Mouse (Mus musculus) embryonic facial prominence, embryonic 13.5 days (tissue): ENCODE results near the gene Usp44. TPM values are rescaled to one million over a fixed set of nuclear protein-coding genes. Genes with fewer than 3 reads are reported as not detected.
"Not testable (repeated sequence)": the region's sequence is repeated elsewhere in the genome, so short reads cannot be mapped to it uniquely, and the experiment has no call there.

Experiments
- ATAC-seq: fragments of 200-750 bp; cut with Nextera tagmentation; 2 replicates; pipeline ENCODE4 v1.8.0; 2017; ENCODE audit warnings: low read depth; ENCODE audit not compliant: insufficient number of reproducible peaks, insufficient read depth, low FRiP score, low TSS enrichment
- H3K27ac ChIP-seq: fragments of 300-500 bp; sonication (generic); 2 replicates; pipeline ENCODE4 v1.5.1; 2015; ENCODE audit warnings: moderate library complexity, mild to moderate bottlenecking, inconsistent platforms
- H3K27me3 ChIP-seq: fragments of 300-500 bp; sonication (generic); 2 replicates; pipeline ENCODE4 v1.6.1; 2015; ENCODE audit warnings: mild to moderate bottlenecking, inconsistent platforms
- H3K36me3 ChIP-seq: fragments of 300-500 bp; sonication (generic); 2 replicates; pipeline ENCODE4 v1.6.1; 2015; ENCODE audit warnings: mild to moderate bottlenecking, inconsistent platforms
- H3K4me1 ChIP-seq: fragments of 300-500 bp; sonication (generic); 2 replicates; pipeline ENCODE4 v1.6.1; 2015; ENCODE audit warnings: inconsistent platforms
- H3K4me2 ChIP-seq: fragments of 300-500 bp; sonication (generic); 2 replicates; pipeline ENCODE4 v1.6.1; 2015; ENCODE audit warnings: moderate library complexity, mild to moderate bottlenecking, inconsistent platforms
- H3K4me3 ChIP-seq: fragments of 300-500 bp; sonication (generic); 2 replicates; pipeline ENCODE4 v1.5.1; 2015; ENCODE audit warnings: mild to moderate bottlenecking, inconsistent platforms
- H3K9ac ChIP-seq: fragments of 300-500 bp; sonication (generic); 2 replicates; pipeline ENCODE4 v1.6.1; 2015; ENCODE audit warnings: mild to moderate bottlenecking, inconsistent platforms
- H3K9me3 ChIP-seq: fragments of 300-500 bp; sonication (generic); 2 replicates; pipeline ENCODE4 v1.6.1; 2016; ENCODE audit warnings: inconsistent platforms
- WGBS: fragments of 180-500 bp; shearing (Covaris S2); methylation state at CpG from one replicate; pipeline ENCODE4 v1.1.7; 2015; ENCODE audit warnings: mixed read lengths; 5-methylcytosine and 5-hydroxymethylcytosine counted together
- polyA plus RNA-seq: library from polyadenylated mRNA; unstranded; fragments of >200 nt; fragmentation: Nextera tagmentation; extraction: Ambion mirVana; gene quantifications from 2 replicates; pipeline ENCODE4 v1.2.1, GENCODE M21; 2015

Gene Usp44
- polyA plus RNA-seq, 1 experiment from 2014 or later = 2.9 TPM

DNA sequence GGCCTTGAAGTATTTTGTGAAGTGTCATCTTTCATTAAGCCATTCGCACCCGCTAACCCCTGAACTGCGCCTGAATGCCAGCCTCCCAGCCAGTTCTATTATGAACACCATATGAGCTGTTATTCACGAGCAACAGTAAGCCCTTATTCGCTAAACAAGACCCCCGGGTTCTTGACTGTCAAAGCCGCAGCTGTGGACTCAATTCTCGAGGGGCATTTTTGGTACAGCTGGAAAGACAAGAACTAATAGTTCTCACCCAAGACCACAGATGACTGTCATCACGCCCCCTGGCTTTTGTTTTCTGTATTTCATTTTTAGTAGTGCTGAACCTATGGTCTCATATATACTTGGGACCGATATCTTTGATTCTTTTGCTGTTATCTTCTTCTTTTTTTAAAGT is 17.6 kb upstream of the Usp44 start:
- Histone ChIP-seq H3K4me1 (0 out of 2 replicates have a peak, but pooled peaks cover 3% of the 10 kb centered on the region), H3K9me3 (no peaks in the 10 kb centered on the region), H3K27ac (no peak overlapping the region), H3K36me3 (no peaks in the 10 kb centered on the region), H3K9ac (no peak overlapping the region), H3K4me2 (no peak overlapping the region), H3K4me3 (no peak overlapping the region), H3K27me3 (peaks cover 14% of the 10 kb centered on the region)
- WGBS = 44% methylated on average over 10 of the region's 10 CpGs
- ATAC-seq = peak; percentile 48; the same call in 1 of the 2 replicates

DNA sequence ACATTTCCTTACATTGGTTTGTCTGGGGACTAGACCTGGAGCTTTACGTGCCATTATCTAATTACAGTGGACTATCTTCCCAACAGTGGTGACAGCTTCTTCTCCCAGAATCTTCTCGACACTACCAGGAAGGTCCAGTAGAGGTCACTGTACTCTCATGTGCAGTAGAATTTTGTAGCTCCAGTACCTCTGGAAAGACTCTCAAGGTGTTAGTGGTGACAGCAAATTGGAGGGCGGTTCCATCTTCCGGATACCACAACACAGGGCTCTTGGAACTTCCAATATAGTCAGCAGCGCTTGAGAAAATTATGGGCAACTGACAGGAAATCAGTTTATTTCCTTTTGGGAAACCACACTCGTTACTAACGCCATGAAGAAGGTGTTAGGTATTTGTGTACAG is 12.7 kb upstream of the Usp44 start:
- Histone ChIP-seq H3K27me3 (peaks cover 24% of the 10 kb centered on the region), H3K9me3 (no peaks in the 10 kb centered on the region), H3K4me3 (no peak overlapping the region), H3K4me1 (no peaks in the 10 kb centered on the region), H3K9ac (no peak overlapping the region), H3K36me3 (no peaks in the 10 kb centered on the region), H3K4me2 (no peak overlapping the region), H3K27ac (no peak overlapping the region)
- no peak for ATAC-seq
- 32% methylated on average over 7 of the region's 7 CpGs for WGBS

DNA sequence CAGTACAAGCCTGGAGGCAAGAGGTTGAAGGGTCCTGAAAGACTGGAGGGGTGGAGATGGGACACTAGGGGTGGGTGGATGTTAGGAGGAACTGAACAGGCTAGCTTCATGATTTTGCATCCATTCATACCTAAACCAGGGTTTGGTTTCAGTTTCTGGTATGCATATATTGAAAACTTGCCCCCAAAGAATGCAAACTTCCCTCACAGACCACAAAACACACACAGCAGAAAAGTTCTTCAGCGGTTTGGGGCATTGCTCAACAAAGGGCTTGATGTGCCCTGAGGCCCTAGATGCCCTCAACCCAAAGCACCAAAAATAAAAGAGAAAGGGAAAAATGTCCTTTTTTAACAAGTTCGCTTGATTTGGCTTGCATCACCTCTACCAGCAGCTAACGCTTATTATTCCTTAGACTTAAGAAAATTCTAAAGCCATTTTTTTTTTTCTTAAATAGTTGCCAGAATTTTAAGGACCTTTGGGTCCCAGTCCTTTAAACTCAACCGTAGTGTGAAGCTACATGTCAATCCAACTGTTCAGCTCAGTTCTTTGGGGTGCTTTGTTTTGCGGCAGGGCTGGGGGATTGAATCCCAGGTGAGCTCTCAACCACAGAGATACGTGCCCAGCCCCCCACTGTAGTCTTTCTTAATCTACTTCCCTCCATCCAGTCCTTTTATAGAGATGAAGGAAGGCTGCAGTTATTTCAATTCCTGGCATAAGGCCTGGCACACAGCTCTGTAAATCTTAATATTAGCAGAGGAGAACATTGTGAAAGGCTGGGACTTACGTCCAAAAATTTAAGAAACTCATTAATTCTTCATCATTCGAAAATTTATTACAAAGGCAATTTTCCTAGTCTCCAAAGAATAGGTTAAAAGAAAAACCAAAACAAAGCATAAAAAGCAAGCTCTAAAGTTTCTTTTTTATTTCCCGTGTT is 1.2 kb upstream of the Usp44 start:
- Histone ChIP-seq H3K4me2 (no peak overlapping the region), H3K4me3 (no peak overlapping the region), H3K36me3 (no peaks in the 10 kb centered on the region), H3K27ac (no peak overlapping the region), H3K4me1 (peaks cover 33% of the 10 kb centered on the region), H3K27me3 (peaks cover 54% of the 10 kb centered on the region), H3K9me3 (no peaks in the 10 kb centered on the region), H3K9ac (no peak overlapping the region)
- WGBS = 25% methylated on average over 9 of the region's 9 CpGs
- no peak for ATAC-seq

DNA sequence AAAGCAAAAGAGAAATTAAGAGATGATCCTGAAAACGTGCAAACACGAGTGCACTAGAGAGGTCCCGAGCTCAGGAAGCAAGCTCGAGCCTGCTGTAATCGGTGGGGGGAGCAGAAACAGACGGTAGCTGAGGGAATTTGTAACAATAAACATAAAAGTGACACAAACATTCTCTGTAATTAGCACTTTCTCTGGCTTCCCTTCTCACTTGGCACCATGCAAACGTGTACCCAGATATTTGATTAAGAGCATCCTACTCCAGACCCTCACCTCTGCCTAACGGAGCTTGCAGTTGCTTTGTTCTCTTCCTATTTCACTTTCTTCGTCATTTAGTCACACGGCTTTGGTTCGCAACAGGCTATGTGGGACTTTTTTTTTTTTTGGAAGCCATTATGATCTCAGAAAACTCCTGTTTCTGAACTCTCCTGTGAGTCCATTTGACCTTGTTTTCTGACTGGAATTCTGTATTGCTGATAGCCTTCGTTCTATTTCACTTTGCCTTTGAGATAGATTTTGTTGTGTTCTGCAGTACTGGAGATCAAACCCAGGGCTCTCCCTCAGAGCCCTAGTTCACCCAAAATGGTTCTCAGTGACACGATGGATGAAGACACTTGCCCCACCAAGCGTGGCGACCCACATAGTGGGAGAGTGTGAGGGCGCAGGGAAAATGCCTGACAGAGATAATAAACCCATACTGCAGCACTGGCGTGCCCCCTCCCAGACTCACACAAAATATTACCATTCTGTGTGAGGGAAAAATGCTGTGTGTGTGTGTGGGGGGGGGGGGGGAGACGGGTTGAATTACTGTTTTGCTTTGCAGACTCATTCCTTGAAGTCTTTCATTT is 597 bp downstream of the Usp44 start:
- no peak overlapping the region for H3K27ac ChIP-seq
- no peak overlapping the region for H3K9ac ChIP-seq
- H3K4me2 ChIP-seq = peak overlapping the region; percentile 40
- peaks cover 33% of the 10 kb centered on the region for H3K4me1 ChIP-seq
- no peaks in the 10 kb centered on the region for H3K36me3 ChIP-seq
- H3K27me3 ChIP-seq = peaks cover 64% of the 10 kb centered on the region
- no peak for ATAC-seq
- H3K9me3 ChIP-seq = no peaks in the 10 kb centered on the region
- H3K4me3 ChIP-seq = peak overlapping the region; percentile 14
- WGBS = 6% methylated on average over 18 of the region's 18 CpGs

- H3K4me3 ChIP-seq = peak overlapping the region; percentile 68; the same call in 1 of the 2 replicates
- ATAC-seq = no peak
- peaks cover 33% of the 10 kb centered on the region for H3K4me1 ChIP-seq
- H3K27ac ChIP-seq = no peak overlapping the region
- peaks cover 64% of the 10 kb centered on the region for H3K27me3 ChIP-seq
- 27% methylated on average over 9 of the region's 9 CpGs for WGBS
- no peaks in the 10 kb centered on the region for H3K9me3 ChIP-seq
- peak overlapping the region; percentile 96 for H3K4me2 ChIP-seq
- H3K9ac ChIP-seq = no peak overlapping the region
- H3K36me3 ChIP-seq = no peaks in the 10 kb centered on the region
Observed at GRCm38 (mm10) chr10:93832811-93833210, 1.5 kb downstream of the Usp44 start.

- 1% methylated on average over 16 of the region's 16 CpGs for WGBS
- Histone ChIP-seq H3K4me2 (peak overlapping the region; percentile 96), H3K4me1 (peaks cover 33% of the 10 kb centered on the region), H3K4me3 (peak overlapping the region; percentile 68), H3K9ac (peak overlapping the region; percentile 69), H3K27ac (no peak overlapping the region), H3K9me3 (no peaks in the 10 kb centered on the region), H3K36me3 (no peaks in the 10 kb centered on the region), H3K27me3 (peaks cover 64% of the 10 kb centered on the region)
- ATAC-seq = no peak
Observed at GRCm38 (mm10) chr10:93833370-93833698, 2.0 kb downstream of the Usp44 start.

GRCm38 (mm10) chr10:93833699-93834393 is 2.5 kb downstream of the Usp44 start:
- Histone ChIP-seq H3K27me3 (peaks cover 64% of the 10 kb centered on the region), H3K4me3 (peak overlapping the region; percentile 68), H3K27ac (no peak overlapping the region), H3K4me1 (peaks cover 33% of the 10 kb centered on the region), H3K9ac (peak overlapping the region; percentile 69), H3K36me3 (no peaks in the 10 kb centered on the region), H3K4me2 (peak overlapping the region; percentile 96), H3K9me3 (no peaks in the 10 kb centered on the region)
- under 1% methylated on average over 75 of the region's 75 CpGs for WGBS
- ATAC-seq = peak; percentile 76

GRCm38 (mm10) chr10:93834394-93834745 is 3.0 kb downstream of the Usp44 start:
- no peak overlapping the region for H3K27ac ChIP-seq
- peak overlapping the region; percentile 69 for H3K9ac ChIP-seq
- peak overlapping the region; percentile 68 for H3K4me3 ChIP-seq
- peak overlapping the region; percentile 96 for H3K4me2 ChIP-seq
- no peaks in the 10 kb centered on the region for H3K9me3 ChIP-seq
- H3K36me3 ChIP-seq = no peaks in the 10 kb centered on the region
- 5% methylated on average over 13 of the region's 13 CpGs for WGBS
- H3K4me1 ChIP-seq = peaks cover 33% of the 10 kb centered on the region
- no peak for ATAC-seq
- peaks cover 63% of the 10 kb centered on the region for H3K27me3 ChIP-seq

DNA sequence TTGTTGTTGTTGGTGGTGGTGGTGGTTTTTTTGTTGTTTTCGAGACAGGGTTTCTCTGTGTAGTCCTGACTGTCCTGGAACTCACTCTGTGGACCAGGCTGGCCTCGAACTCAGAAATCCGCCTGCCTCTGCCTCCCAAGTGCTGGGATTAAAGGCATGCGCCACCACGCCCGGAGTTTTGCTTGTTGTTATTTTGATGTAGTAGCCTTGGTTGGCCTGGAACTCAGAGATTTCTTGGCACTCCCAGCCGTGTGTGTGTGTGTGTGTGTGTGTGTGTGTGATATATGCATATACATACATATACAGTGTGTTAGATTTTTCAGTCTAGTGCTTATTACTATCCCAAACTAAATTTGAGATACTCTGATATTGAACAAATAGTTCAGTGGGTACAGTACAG is 3.8 kb downstream of the Usp44 start:
- not testable (repeated sequence) for H3K27ac ChIP-seq, H3K4me3 ChIP-seq, ATAC-seq, H3K4me2 ChIP-seq, H3K9me3 ChIP-seq, H3K9ac ChIP-seq, H3K36me3 ChIP-seq
- Histone ChIP-seq H3K27me3 (peaks cover 56% of the 10 kb centered on the region), H3K4me1 (peaks cover 28% of the 10 kb centered on the region)
- 88% methylated on average over 7 of the region's 7 CpGs for WGBS

GRCm38 (mm10) chr10:93846706-93847105 is 15.4 kb downstream of the Usp44 start:
- no peak for ATAC-seq
- H3K9ac ChIP-seq = no peak overlapping the region
- H3K4me2 ChIP-seq = no peak overlapping the region
- H3K27ac ChIP-seq = no peak overlapping the region
- no peaks in the 10 kb centered on the region for H3K27me3 ChIP-seq
- no peak overlapping the region for H3K4me3 ChIP-seq
- H3K9me3 ChIP-seq = peaks cover 12% of the 10 kb centered on the region
- H3K36me3 ChIP-seq = 0 out of 2 replicates have a peak, but pooled peaks cover 16% of the 10 kb centered on the region
- no peaks in the 10 kb centered on the region for H3K4me1 ChIP-seq
- 93% methylated on average over 13 of the region's 13 CpGs for WGBS

GRCm38 (mm10) chr10:93855126-93855525 is 23.8 kb downstream of the Usp44 start:
- Histone ChIP-seq H3K36me3 (peaks cover 14% of the 10 kb centered on the region), H3K4me2 (no peak overlapping the region), H3K27ac (no peak overlapping the region), H3K4me1 (no peaks in the 10 kb centered on the region), H3K9ac (no peak overlapping the region), H3K4me3 (no peak overlapping the region), H3K27me3 (no peaks in the 10 kb centered on the region), H3K9me3 (no peaks in the 10 kb centered on the region)
- WGBS = 91% methylated on average over 9 of the region's 9 CpGs
- no peak for ATAC-seq
